Mouse (Mus musculus): ENCODE data around the gene Grwd1. TPM values are rescaled to one million over a fixed set of nuclear protein-coding genes. Genes with fewer than 3 reads are reported as not detected.

Grwd1 gene
- total RNA-seq, 2 experiments from 2014 or later: 27.5 to 29.2 TPM

DNA sequence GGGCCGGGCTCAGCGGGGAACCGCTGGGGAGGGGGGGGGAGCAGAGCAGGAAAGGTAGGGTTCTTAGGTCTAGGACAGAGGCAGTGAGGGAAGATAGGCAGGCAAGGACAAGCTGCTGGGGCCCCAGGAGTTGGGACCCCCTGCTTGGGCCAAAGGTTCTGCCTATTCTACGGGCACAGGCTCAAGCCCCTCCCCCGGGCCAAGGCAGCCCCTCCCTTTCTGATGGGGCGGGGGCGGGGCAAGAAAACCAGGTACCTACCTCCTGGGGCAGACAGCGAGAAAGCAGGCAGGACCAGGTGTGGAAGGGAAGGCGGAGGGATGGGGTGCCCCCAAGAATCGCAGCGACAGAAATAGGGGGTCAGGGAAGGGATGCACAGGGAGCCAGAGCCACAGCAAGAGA is 22.3 kb downstream of the Grwd1 start:
- intact Hi-C loops (cut with DNase I): no loop called here

DNA sequence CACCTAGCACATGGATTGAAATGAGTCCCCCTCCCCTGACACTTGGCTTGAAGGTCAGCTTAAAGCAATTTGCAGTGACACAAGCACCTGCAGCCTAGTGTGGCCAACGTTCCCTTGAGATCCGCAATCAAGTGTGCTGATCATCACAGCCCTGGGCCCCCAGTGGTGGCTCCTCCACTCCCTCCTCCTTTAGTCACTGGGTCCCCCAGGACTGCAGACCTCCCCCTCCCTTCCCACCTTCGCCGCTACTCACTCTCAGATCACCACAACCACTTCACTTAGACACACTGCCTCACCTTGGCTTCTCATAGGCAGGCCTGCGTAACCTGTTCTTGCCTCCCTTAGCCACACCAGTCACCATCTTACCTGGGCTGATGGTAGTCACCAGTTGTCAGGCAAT is 24.8 kb downstream of the Grwd1 start:
- intact Hi-C loops (cut with DNase I): no loop called here

More for the DNA sequence above, 22.3 kb downstream of the Grwd1 start:
- DNase-seq (ENCODE audit: extremely low spot score in 1 of 2, low spot score in 2 of 2): peak in 1 of 2 experiments; percentile 45

DNA sequence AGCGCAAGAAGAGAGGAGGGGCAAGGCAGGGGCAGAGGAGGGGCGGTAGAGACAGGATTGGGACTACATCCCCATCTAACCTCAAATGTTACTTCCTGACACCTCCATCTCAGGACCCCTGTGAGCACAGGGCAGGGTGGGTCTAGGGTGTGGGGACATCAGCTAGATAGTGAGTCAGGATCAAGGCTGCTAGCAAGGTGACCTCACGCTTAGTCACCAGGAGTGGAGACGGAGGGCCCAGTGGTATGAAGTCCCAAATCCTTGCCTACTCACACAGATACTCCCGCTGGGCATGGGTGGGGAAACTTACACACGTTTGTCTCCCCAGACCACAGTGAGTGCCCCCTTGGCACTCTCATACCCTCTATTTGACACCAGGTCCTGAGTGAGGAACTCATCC is 28.2 kb downstream of the Grwd1 start:
- no peak for DNase-seq (ENCODE audit: extremely low spot score in 1 of 2, low spot score in 2 of 2)
- intact Hi-C loops (cut with DNase I): no loop called here

More for the DNA sequence above, 24.8 kb downstream of the Grwd1 start:
- no peak for DNase-seq (ENCODE audit: extremely low spot score in 1 of 2, low spot score in 2 of 2)

DNA sequence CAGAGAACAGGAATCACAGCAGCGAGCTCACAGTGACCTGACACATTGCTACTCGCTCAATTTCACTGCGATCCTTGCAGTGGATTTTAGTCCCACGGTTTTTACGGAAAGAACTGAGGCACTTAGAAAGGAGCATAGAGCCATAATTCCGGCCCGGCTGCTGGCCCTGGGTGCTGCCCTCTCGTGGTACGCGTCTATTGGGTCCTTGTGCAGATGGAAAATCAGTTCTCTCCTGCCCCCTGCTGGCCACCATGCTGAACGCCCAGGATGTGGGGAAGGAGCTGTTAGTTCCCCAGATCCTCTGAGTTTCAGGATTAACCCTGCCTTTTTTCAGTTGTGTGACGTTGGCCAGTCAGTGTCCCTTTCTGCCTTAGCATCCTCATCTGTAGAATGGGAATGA is 29.4 kb downstream of the Grwd1 start:
- DNase-seq (ENCODE audit: extremely low spot score in 1 of 2, low spot score in 2 of 2): peak; percentile 91 to 93
- intact Hi-C loops (cut with DNase I): loop anchor here (2.0 kb wide), 1 partner anchor 63 kb away; no protein-coding TSS in a partner anchor

DNA sequence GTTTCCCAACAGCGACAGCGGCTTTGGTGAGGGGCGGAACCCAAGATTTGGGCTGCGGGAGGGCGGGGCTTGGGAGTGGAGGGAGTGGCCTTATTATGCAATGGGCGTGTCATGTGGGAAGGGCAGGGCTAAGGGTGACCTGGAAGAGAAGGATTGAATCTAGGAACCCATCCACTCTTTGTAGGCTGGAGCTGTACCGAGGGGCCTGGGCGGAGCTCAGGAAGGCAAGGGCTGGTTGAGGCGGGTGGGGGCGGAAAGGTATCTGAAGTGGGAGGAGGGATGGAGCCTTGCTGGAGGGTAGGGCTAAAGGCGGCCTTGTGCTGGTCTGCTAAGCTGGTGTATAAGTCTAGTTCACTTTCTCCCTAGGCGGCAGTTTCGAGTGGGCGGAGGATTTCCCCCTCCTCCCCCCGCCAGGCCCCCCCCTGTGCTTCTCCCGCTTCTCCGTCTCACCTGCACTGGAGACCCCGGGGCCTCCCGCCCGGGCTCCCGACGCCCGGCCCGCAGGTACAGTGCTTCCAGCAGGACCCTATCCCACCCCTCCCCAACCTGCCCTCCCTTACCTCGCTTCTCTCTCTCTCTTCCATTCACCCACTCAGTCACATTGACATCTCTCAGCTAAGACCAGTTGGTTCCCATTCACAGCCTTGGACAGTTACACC is 30.1 kb downstream of the Grwd1 start:
- DNase-seq (ENCODE audit: extremely low spot score in 1 of 2, low spot score in 2 of 2): no peak
- intact Hi-C loops (cut with DNase I): loop anchor here (2.0 kb wide), 1 partner anchor 62 kb away; no protein-coding TSS in a partner anchor

DNA sequence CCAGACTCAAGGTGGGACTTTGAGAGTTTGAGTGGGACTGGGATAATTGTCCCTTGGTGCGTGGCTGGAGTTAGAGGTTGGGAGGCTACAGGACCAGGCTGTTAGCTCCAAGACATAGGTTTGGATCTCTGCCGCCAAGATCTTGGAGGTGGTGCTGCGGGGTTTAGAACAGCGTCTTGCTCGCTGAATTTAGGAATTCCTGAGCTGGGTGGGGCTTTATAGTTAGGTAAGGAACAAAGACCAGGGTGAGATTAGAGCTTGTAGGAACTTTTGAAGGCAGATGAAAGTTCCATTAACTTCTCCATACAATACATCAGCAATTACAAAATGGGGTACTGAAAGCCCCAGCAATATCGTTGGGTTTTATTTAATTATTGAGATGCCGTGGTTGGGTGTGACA is 30.7 kb downstream of the Grwd1 start:
- intact Hi-C loops (cut with DNase I): loop anchor here (2.0 kb wide), 1 partner anchor 61 kb away; no protein-coding TSS in a partner anchor
- no peak for DNase-seq (ENCODE audit: extremely low spot score in 1 of 2, low spot score in 2 of 2)

DNA sequence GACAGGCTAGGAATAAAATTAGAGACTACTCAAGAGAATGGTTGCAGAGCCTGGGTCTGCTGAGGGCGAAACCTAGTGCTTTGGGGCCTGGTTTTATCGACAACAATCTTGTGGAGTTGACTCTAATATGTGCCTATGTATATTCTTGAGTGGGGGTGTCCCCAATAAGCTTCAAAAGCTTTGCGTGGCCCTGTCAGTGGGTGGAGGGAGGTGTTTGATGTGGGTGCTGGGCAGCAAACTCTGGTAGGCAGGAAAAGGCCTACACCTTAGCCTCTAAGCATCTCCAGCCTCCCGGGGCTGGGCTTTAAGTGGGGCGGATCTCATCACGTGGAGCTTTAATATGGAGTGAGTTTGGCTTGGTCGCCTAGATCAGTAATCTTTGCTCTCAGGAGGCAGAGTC is 31.8 kb downstream of the Grwd1 start:
- no peak for DNase-seq (ENCODE audit: extremely low spot score in 1 of 2, low spot score in 2 of 2)
- intact Hi-C loops (cut with DNase I): no loop called here

DNA sequence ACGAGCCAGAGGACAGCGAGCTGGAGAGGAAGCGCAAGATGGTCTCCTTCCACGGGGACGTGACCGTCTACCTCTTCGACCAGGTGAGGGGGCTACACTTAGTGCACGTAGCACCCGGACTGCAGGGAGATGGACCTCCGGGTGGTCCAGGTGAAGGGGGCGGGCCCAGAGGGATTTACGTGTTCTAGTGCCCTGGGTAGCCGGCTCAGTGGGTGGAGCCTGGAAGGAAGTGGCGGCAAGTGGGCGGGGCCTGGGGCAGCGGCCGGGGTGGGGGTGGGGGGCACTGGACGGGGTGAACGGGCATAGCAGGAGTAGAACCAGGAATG is 32.3 kb downstream of the Grwd1 start:
- intact Hi-C loops (cut with DNase I): no loop called here
- peak in 1 of 2 experiments; percentile 52 for DNase-seq (ENCODE audit: extremely low spot score in 1 of 2, low spot score in 2 of 2)

DNA sequence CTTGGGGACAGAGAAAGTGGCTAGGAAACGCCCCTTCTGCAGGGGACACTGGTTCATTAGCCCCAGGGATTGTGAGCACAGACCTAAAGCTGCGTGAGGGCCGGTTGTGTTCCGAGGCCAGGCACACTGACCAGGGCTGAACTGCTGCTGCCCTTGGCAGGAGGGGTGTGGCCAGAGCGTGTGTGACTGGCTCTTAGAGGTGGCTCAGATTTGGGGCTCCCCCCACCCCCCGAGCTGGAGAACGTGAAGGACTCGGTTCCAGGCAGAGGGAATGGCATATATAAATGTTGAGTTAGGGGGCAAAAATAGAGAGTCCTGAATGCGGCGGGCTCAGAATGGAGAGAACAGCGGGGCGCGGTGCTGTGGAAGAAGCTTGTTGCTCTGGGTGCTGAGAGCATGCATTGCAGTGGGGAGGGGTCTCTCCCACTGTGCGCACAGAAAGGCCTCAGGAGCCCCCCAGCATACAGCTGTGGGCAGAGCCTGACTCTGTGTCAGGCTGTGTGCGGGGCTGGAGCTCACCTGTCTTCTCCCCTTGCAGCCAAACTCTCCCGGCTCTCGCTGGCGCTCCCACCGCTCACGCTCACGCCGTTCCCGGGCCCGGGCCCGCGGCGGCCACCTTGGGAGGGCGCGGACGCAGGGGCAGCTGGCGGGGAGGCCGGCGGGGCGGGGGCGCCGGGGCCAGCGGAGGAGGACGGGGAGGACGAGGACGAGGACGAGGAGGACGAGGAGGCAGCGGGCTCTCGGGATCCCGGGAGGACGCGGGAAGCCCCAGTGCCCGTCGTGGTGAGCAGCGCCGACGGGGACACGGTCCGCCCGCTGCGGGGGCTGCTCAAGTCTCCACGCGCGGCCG is 32.9 kb downstream of the Grwd1 start:
- intact Hi-C loops (cut with DNase I): no loop called here
- DNase-seq (ENCODE audit: extremely low spot score in 1 of 2, low spot score in 2 of 2): peak in 1 of 2 experiments; percentile 42

DNA sequence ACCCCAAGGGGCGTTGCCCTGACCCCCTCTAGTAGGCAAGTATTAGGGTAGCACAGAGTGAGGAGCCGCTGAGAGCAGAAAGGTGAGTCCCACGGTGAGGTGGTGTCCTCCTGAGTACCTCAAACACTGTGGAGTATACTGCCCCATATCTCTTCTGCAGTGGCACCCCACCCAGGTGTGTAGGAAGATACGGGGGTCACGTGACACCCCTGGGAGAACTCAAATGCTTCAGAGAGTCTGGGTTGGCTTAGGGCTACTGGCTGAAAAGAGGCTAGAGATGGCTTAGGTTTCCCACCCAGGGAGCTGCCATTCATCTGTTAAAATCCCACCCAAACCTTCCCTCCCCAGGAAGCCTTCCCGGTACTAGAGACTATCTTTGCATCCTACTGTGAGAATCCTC is 33.8 kb downstream of the Grwd1 start:
- DNase-seq (ENCODE audit: extremely low spot score in 1 of 2, low spot score in 2 of 2): no peak
- intact Hi-C loops (cut with DNase I): no loop called here

DNA sequence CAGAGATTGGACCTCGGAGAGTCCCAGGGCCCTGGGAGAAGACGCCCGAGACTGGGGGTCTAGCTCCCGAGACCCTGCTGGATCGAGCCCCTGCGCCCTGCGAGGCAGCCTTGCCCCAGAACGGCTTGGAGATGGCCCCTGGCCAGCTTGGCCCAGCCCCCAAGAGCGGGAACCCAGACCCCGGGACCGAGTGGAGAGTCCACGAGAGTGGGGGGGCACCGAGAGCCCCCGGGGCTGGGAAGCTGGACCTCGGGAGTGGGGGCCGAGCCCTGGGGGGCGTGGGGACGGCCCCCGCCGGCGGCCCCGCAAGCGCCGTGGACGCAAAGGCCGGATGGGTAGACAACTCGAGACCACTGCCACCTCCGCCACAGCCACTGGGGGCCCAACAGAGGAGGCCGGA is 35.8 kb downstream of the Grwd1 start:
- DNase-seq (ENCODE audit: extremely low spot score in 1 of 2, low spot score in 2 of 2): no peak
- intact Hi-C loops (cut with DNase I): no loop called here

DNA sequence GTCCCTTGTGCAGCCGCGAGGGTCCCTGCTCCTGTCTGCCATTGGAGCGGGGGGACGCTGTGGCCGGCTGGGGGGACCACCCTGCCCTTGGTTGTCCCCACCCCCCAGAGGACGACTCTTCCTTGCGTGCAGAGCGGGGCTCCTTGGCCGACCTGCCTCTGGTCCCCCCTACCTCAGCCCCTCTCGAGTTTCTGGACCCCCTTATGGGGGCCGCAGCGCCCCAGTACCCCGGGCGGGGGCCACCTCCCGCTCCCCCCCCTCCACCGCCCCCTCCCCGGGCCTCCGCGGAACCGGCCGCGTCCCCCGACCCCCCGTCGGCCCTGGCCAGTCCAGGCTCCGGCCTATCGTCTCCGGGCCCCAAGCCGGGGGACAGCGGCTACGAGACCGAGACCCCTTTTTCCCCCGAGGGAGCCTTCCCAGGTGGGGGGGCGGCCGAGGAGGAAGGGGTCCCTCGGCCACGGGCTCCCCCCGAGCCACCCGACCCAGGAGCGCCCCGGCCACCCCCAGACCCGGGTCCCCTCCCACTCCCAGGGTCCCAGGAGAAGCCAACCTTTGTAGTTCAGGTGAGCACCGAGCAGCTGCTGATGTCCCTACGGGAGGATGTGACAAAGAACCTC is 36.7 kb downstream of the Grwd1 start:
- intact Hi-C loops (cut with DNase I): no loop called here
- no peak for DNase-seq (ENCODE audit: extremely low spot score in 1 of 2, low spot score in 2 of 2)

DNA sequence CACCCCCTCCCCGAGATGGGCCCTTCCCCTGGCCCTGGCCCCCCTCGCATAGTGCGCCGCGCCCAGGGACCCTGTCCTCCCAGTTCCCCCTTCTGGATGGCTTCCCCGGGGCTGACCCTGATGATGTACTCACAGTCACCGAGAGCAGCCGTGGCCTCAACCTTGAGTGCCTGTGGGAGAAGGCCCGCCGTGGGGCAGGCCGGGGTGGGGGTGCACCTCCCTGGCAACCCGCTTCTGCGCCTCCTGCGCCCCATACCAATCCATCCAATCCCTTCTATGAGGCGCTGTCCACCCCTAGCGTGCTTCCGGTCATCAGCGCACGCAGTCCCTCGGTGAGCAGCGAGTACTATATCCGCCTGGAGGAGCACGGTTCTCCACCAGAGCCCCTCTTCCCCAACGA is 37.5 kb downstream of the Grwd1 start:
- no peak for DNase-seq (ENCODE audit: extremely low spot score in 1 of 2, low spot score in 2 of 2)
- intact Hi-C loops (cut with DNase I): no loop called here

DNA sequence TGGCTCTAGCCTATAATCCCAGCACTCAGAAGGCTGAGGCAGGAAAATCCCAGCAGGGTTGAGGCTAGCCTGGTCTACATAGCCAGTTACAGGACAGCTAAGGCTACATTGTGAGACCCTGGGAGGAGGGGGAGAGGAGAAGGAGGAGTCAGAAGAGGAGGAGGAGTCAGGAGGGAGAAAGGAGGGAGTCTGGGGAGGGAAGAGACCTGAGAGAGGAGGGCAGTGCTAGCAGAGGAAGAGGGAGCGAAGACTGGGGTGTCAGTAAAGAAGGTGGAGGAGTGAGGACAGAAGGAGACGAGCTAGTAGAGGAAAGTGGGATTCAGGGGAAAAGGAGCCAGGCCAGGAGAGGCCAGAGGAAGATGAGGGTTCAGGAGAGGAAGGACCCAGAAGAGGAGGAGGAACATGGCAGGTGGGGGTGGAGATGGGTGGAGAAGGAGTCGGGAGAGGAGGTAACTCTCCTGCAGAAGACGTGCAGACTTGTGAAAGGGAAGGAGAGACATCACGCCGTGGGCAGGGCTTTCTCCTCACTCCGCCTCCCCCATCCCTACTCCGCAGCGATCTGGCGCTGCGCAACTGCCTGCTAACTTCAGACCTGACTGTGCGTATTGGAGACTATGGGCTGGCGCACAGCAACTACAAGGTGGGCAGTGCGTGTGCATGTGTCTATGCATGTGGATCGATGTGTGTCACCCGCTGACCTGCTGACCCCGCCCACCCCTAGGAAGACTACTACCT is 38.8 kb downstream of the Grwd1 start:
- DNase-seq (ENCODE audit: extremely low spot score in 1 of 2, low spot score in 2 of 2): no peak
- intact Hi-C loops (cut with DNase I): no loop called here

DNA sequence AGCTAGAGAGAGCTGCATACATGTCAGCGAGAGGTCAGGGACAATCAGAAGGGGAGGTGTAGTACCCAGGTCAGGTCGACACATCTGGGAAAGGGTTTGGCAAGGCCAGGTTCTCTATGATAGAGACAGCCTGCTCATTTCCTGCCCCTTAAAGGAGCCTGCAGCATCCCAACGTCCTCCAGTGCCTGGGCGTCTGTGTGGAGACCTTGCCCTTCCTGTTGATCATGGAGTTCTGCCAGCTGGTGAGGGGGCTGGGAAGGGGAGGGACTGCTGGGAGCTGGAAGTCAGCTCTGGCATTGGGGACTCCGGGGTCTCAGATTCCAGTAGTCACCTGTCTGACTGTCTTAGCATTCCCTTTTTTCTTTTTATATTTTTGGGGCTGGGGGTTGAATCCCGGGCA is 40.0 kb downstream of the Grwd1 start:
- DNase-seq (ENCODE audit: extremely low spot score in 1 of 2, low spot score in 2 of 2): no peak
- intact Hi-C loops (cut with DNase I): no loop called here

DNA sequence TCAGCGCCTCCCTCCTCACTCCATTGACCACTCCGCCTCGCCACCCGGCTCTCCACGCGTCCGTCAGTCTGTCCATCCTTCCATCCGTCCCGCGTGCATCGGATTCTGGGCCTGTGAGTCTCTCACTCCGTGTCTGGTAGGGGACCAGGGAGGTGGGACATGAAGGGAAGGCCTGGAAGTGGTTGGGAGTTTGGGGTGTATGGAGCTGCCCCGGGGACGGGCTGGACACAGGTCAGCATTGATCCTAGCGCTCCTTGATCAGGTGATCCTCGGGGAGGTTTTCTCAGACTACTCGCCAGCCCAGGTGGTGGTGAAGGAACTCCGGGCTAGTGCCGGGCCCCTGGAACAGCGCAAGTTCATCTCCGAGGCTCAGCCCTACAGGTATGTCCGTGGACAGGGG is 43.1 kb downstream of the Grwd1 start:
- intact Hi-C loops (cut with DNase I): no loop called here
- no peak for DNase-seq (ENCODE audit: extremely low spot score in 1 of 2, low spot score in 2 of 2)

DNA sequence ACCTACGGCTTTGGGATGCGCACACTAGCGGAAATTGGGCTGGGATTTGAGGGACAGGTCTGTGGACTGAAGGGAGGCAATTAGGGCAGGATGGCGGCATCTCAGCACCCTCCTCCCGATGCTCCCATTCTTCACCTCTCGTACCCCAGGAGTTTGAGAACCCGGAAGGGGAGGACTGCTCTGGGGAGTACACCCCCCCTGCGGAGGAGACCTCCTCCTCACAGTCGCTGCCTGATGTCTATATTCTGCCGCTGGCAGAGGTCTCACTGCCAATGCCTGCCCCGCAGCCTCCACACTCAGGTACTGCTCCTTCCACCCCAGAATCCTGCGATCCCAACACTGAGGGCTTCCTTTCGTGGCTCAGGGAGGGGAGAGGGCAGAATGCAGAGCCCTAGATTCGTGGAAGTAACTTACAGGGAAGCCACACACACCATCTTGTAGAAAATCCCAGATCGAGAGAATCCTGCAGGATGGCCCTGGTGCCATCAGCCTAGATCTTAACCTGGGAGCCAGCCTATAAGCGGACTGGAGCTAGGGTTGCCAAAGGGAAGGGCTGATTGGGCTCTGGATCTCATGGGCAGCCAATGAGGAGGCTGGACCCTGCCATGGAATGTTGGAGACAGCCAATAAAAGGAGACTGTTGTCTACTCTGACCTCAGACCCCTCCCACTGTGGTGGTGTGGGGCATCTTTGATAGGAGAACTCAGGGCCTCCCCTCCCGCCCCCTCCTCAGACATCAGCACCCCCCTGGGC is 43.9 kb downstream of the Grwd1 start:
- intact Hi-C loops (cut with DNase I): no loop called here
- peak in 1 of 2 experiments; percentile 60 for DNase-seq (ENCODE audit: extremely low spot score in 1 of 2, low spot score in 2 of 2)

DNA sequence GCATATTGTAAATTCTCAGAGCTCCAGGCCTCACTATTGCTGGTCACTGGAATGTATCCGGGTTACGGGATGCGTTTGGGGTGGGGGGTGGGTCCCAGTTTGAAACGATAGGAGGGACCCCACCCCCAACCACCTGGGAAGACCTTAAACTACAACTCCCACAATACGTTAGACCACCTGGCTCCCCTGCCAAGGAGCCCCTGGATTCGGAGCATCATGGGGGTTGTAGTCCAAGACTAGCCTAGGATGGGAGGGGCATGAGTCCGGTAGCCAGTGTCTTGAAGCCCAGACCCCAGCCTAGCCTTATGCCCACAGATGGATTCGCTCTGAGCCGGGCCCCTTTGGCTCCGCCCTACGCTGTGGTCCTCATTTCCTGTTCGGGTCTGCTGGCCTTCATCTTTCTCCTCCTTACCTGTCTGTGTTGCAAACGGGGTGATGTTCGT is 44.6 kb downstream of the Grwd1 start:
- intact Hi-C loops (cut with DNase I): no loop called here
- peak in 1 of 2 experiments; percentile 65 for DNase-seq (ENCODE audit: extremely low spot score in 1 of 2, low spot score in 2 of 2)
